Mouse (Mus musculus) adrenal gland, adult 8-10 months (tissue): ENCODE measurements around the gene Vmn2r89. TPM values are rescaled to one million over a fixed set of nuclear protein-coding genes. Genes with fewer than 3 reads are reported as not detected.

Experiments
- total RNA-seq, 4 experiments: library from RNA; stranded (reverse); gene quantifications; 2 replicates each; pipeline ENCODE4 v1.2.4; 2022

Vmn2r89 gene
- total RNA-seq, 4 experiments from 2014 or later: not detected

Other genes starting within 250 kb of the Vmn2r89 start
- gene Ear14, start 248.5 kb upstream of the Vmn2r89 start, total RNA-seq: not detected
- gene Rnase2a, start 195.7 kb upstream of the Vmn2r89 start, total RNA-seq: 10 to 100 TPM in 2 of 4 experiments, 1 to 10 TPM in 2; 8.4 to 30.6 (median 10.1) TPM
- not detected for gene Gm7247, start 90.1 kb upstream of the Vmn2r89 start, total RNA-seq
- not detected for gene Vmn2r88, start 41.0 kb upstream of the Vmn2r89 start, total RNA-seq
- gene Gm5622, start 100.9 kb downstream of the Vmn2r89 start, total RNA-seq: not detected
- gene Gm17175, start 122.2 kb downstream of the Vmn2r89 start, total RNA-seq: not detected
- not detected for gene Gm17174, start 140.3 kb downstream of the Vmn2r89 start, total RNA-seq
- not detected for gene Gm17078, start 159.5 kb downstream of the Vmn2r89 start, total RNA-seq
- gene Gm4181, start 183.8 kb downstream of the Vmn2r89 start, total RNA-seq: not detected
- not detected for gene Gm17079, start 243.6 kb downstream of the Vmn2r89 start, total RNA-seq